Mouse (Mus musculus): ENCODE data around the gene Letmd1. TPM values are rescaled to one million over a fixed set of nuclear protein-coding genes. Genes with fewer than 3 reads are reported as not detected.

The Letmd1 gene
- polyA plus RNA-seq, 2 experiments, result 27.9 to 62.4 TPM

DNA sequence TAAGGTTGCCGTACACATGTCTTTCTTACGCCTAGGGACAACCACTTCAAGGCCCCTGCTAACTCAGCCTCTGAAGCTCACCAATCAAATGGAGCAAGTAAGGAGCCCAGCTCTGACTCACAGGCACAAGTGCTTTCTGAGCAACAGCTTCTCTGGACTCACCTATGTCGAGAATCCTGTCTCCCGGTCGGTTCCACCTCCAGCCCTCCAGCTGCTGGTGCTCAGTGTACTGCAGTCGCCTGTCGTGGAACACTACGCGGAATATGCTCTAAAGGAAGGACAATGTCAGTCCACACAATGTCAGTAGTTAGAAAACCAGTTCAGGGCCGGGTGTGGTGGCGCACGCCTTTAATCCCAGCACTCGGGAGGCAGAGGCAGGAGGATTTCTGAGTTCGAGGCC lies 56.6 kb downstream of the Letmd1 start:
- Histone ChIP-seq H3K4me3 (replicated peaks; ENCODE audit: low read length) (no peak overlapping the region), H3K36me3 (ENCODE audit: control insufficient read depth, insufficient read depth, low read length) (peaks cover 40% of the 10 kb centered on the region), H3K27me3 (ENCODE audit: control insufficient read depth, insufficient read depth, low read length) (no peaks in the 10 kb centered on the region), H3K4me2 (replicated peaks; ENCODE audit: low read depth, low read length, severe bottlenecking) (no peak overlapping the region), H3K4me1 (ENCODE audit: control insufficient read depth, insufficient read depth, low read length) (no peaks in the 10 kb centered on the region), H3K9me3 (ENCODE audit: control insufficient read depth, low read length) (no peaks in the 10 kb centered on the region), H3K27ac (replicated peaks; ENCODE audit: low read depth, low read length) (no peak overlapping the region), H3K9ac (ENCODE audit: low read depth, low read length, severe bottlenecking) (no peak overlapping the region)
- DNase-seq (ENCODE audit: low spot score) (no peak), ATAC-seq (ENCODE audit: low FRiP score, low read depth) (no peak)
- WGBS, result 88% methylated on average over 14 of the region's 14 CpGs
- no peak for TF ChIP-seq POLR2A (IDR thresholded peaks at IDR 0.05; ENCODE audit: borderline replicate concordance, extremely low read depth, insufficient read depth, insufficient read length)

DNA sequence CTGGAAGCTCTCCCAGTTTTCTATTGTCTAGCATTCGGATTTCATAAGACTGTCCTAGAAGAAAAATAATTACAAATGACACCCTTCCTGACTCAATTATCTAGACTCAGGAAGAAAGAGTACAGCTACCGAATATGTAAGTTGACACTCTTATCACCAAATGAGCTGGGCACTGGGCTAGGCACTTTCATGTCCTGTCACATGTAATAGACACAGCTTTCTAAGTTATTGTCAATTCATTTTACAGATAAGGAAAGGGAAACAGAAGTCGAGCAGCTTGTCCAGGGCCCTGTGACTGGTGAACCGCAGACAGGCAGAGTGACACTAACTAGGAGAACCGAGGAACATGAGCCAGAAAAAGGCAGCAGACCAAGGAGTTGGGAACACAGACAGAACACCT lies 59.1 kb downstream of the Letmd1 start:
- no peaks in the 10 kb centered on the region for H3K9me3 ChIP-seq (ENCODE audit: control insufficient read depth, low read length)
- no peaks in the 10 kb centered on the region for H3K27me3 ChIP-seq (ENCODE audit: control insufficient read depth, insufficient read depth, low read length)
- H3K27ac ChIP-seq (replicated peaks; ENCODE audit: low read depth, low read length), result no peak overlapping the region
- no peak overlapping the region for H3K9ac ChIP-seq (ENCODE audit: low read depth, low read length, severe bottlenecking)
- no peaks in the 10 kb centered on the region for H3K4me1 ChIP-seq (ENCODE audit: control insufficient read depth, insufficient read depth, low read length)
- no peak overlapping the region for H3K4me3 ChIP-seq (replicated peaks; ENCODE audit: low read length)
- no peak overlapping the region for H3K4me2 ChIP-seq (replicated peaks; ENCODE audit: low read depth, low read length, severe bottlenecking)
- no peak for ATAC-seq (ENCODE audit: low FRiP score, low read depth)
- 91% methylated on average over 5 of the region's 5 CpGs for WGBS
- no peak for TF ChIP-seq POLR2A (IDR thresholded peaks at IDR 0.05; ENCODE audit: borderline replicate concordance, extremely low read depth, insufficient read depth, insufficient read length)
- peaks cover 20% of the 10 kb centered on the region for H3K36me3 ChIP-seq (ENCODE audit: control insufficient read depth, insufficient read depth, low read length)
- DNase-seq (ENCODE audit: low spot score), result no peak

Other genes starting within 250 kb of the Letmd1 start
- gene Atf1, start 241.2 kb upstream of the Letmd1 start, polyA plus RNA-seq (2012; rRNA removed), result 44.2 and 49.4 TPM in 2 replicates
- gene Atf1, start 241.2 kb upstream of the Letmd1 start, polyA plus RNA-seq (2014; fragmentation: Nextera tagmentation; extraction: Ambion mirVana), result 32.8 and 43.1 TPM in 2 replicates
- gene Tmprss12, start 188.2 kb upstream of the Letmd1 start, polyA plus RNA-seq (2012; rRNA removed), result not detected in 2 replicates
- gene Tmprss12, start 188.2 kb upstream of the Letmd1 start, polyA plus RNA-seq (2014; fragmentation: Nextera tagmentation; extraction: Ambion mirVana), result not detected in 2 replicates
- gene Mettl7a1, start 164.9 kb upstream of the Letmd1 start, polyA plus RNA-seq (2012; rRNA removed), result 12.2 and 14.9 TPM in 2 replicates
- gene Mettl7a1, start 164.9 kb upstream of the Letmd1 start, polyA plus RNA-seq (2014; fragmentation: Nextera tagmentation; extraction: Ambion mirVana), result 3.0 and 4.1 TPM in 2 replicates
- gene Mettl7a3, start 134.1 kb upstream of the Letmd1 start, polyA plus RNA-seq (2012; rRNA removed), result 0.55 and 0.60 TPM in 2 replicates
- gene Mettl7a3, start 134.1 kb upstream of the Letmd1 start, polyA plus RNA-seq (2014; fragmentation: Nextera tagmentation; extraction: Ambion mirVana), result 0.64 and 0.70 TPM in 2 replicates
- 0.05 TPM in 1 of 2 replicates, not detected in the other for gene Methig1, start 115.9 kb upstream of the Letmd1 start, polyA plus RNA-seq (2012; rRNA removed)
- gene Methig1, start 115.9 kb upstream of the Letmd1 start, polyA plus RNA-seq (2014; fragmentation: Nextera tagmentation; extraction: Ambion mirVana), result not detected in 2 replicates
- 0.08 and 0.13 TPM in 2 replicates for gene Mettl7a2, start 115.8 kb upstream of the Letmd1 start, polyA plus RNA-seq (2012; rRNA removed)
- gene Mettl7a2, start 115.8 kb upstream of the Letmd1 start, polyA plus RNA-seq (2014; fragmentation: Nextera tagmentation; extraction: Ambion mirVana), result not detected in 2 replicates
- gene Higd1c, start 104.5 kb upstream of the Letmd1 start, polyA plus RNA-seq (2012; rRNA removed), result not detected in 2 replicates
- gene Higd1c, start 104.5 kb upstream of the Letmd1 start, polyA plus RNA-seq (2014; fragmentation: Nextera tagmentation; extraction: Ambion mirVana), result not detected in 2 replicates
- gene Gm5475, start 46.9 kb upstream of the Letmd1 start, polyA plus RNA-seq (2012; rRNA removed), result 0.03 and 0.04 TPM in 2 replicates
- 0.12 TPM in 1 of 2 replicates, not detected in the other for gene Gm5475, start 46.9 kb upstream of the Letmd1 start, polyA plus RNA-seq (2014; fragmentation: Nextera tagmentation; extraction: Ambion mirVana)
- gene Slc11a2, start 44.0 kb upstream of the Letmd1 start, polyA plus RNA-seq (2012; rRNA removed), result 30.3 and 41.1 TPM in 2 replicates
- 20.4 TPM in 2 replicates for gene Slc11a2, start 44.0 kb upstream of the Letmd1 start, polyA plus RNA-seq (2014; fragmentation: Nextera tagmentation; extraction: Ambion mirVana)
- 14.6 and 17.9 TPM in 2 replicates for gene Csrnp2, start 26.5 kb downstream of the Letmd1 start, polyA plus RNA-seq (2012; rRNA removed)
- gene Csrnp2, start 26.5 kb downstream of the Letmd1 start, polyA plus RNA-seq (2014; fragmentation: Nextera tagmentation; extraction: Ambion mirVana), result 18.2 and 20.8 TPM in 2 replicates
- gene Tfcp2, start 83.0 kb downstream of the Letmd1 start, polyA plus RNA-seq (2012; rRNA removed), result 30.1 and 30.5 TPM in 2 replicates
- gene Tfcp2, start 83.0 kb downstream of the Letmd1 start, polyA plus RNA-seq (2014; fragmentation: Nextera tagmentation; extraction: Ambion mirVana), result 23.2 and 26.1 TPM in 2 replicates
- gene Pou6f1, start 131.0 kb downstream of the Letmd1 start, polyA plus RNA-seq (2012; rRNA removed), result 24.9 and 32.4 TPM in 2 replicates
- gene Pou6f1, start 131.0 kb downstream of the Letmd1 start, polyA plus RNA-seq (2014; fragmentation: Nextera tagmentation; extraction: Ambion mirVana), result 9.8 and 13.5 TPM in 2 replicates
- 139 and 213 TPM in 2 replicates for gene Dazap2, start 146.3 kb downstream of the Letmd1 start, polyA plus RNA-seq (2012; rRNA removed)
- 185 and 191 TPM in 2 replicates for gene Dazap2, start 146.3 kb downstream of the Letmd1 start, polyA plus RNA-seq (2014; fragmentation: Nextera tagmentation; extraction: Ambion mirVana)
- 18.5 and 19.7 TPM in 2 replicates for gene Smagp, start 167.9 kb downstream of the Letmd1 start, polyA plus RNA-seq (2012; rRNA removed)
- 21.5 and 25.4 TPM in 2 replicates for gene Smagp, start 167.9 kb downstream of the Letmd1 start, polyA plus RNA-seq (2014; fragmentation: Nextera tagmentation; extraction: Ambion mirVana)
- gene Bin2, start 200.5 kb downstream of the Letmd1 start, polyA plus RNA-seq (2012; rRNA removed), result 3.7 and 4.7 TPM in 2 replicates
- 2.3 and 3.5 TPM in 2 replicates for gene Bin2, start 200.5 kb downstream of the Letmd1 start, polyA plus RNA-seq (2014; fragmentation: Nextera tagmentation; extraction: Ambion mirVana)
- 2.6 and 3.9 TPM in 2 replicates for gene Cela1, start 218.9 kb downstream of the Letmd1 start, polyA plus RNA-seq (2012; rRNA removed)
- gene Cela1, start 218.9 kb downstream of the Letmd1 start, polyA plus RNA-seq (2014; fragmentation: Nextera tagmentation; extraction: Ambion mirVana), result 2.8 and 3.4 TPM in 2 replicates

All from limb, embryonic 14.5 days (tissue).